Mouse (Mus musculus) embryonic facial prominence, embryonic 14.5 days (tissue): ENCODE results near the gene Gm49361. TPM values are rescaled to one million over a fixed set of nuclear protein-coding genes. Genes with fewer than 3 reads are reported as not detected.
A peak's percentile ranks its signal among the peaks of the same experiment; 100 is the strongest.

Experiments
- ATAC-seq: fragments of 200-750 bp; cut with Nextera tagmentation; 2 replicates; pipeline ENCODE4 v1.8.0; 2017; ENCODE audit warnings: low read depth, moderate number of reproducible peaks, moderate TSS enrichment
- DNase-seq: peaks from one replicate; pipeline ENCODE4 v3.0.0-alpha.2; 2015; ENCODE audit warnings: low spot score
- H3K27ac ChIP-seq: fragments of 300-500 bp; sonication (generic); replicated peaks from 2 replicates; pipeline ENCODE4 v1.5.1; 2014; ENCODE audit warnings: low read depth, mild to moderate bottlenecking, low read length, moderate library complexity
- H3K27me3 ChIP-seq: fragments of 300-500 bp; sonication (generic); replicated peaks from 2 replicates; pipeline ENCODE4 v1.6.1; 2014; ENCODE audit warnings: low read length; ENCODE audit not compliant: control insufficient read depth, insufficient read depth
- H3K36me3 ChIP-seq: fragments of 300-500 bp; sonication (generic); 2 replicates; pipeline ENCODE4 v1.6.1; 2014; ENCODE audit warnings: low read length, mixed read lengths; ENCODE audit not compliant: control insufficient read depth, insufficient read depth
- H3K4me1 ChIP-seq: fragments of 300-500 bp; sonication (generic); 2 replicates; pipeline ENCODE4 v1.6.1; 2014; ENCODE audit warnings: antibody characterized with exemption, low read length; ENCODE audit not compliant: control insufficient read depth, insufficient read depth
- H3K4me2 ChIP-seq: fragments of 300-500 bp; sonication (generic); 2 replicates; pipeline ENCODE4 v1.6.1; 2014; ENCODE audit warnings: low read depth, mild to moderate bottlenecking, low read length, moderate library complexity, mixed read lengths
- H3K4me3 ChIP-seq: fragments of 300-500 bp; sonication (generic); 2 replicates; pipeline ENCODE4 v1.5.1; 2014; ENCODE audit warnings: low read depth, mild to moderate bottlenecking, low read length
- H3K9ac ChIP-seq: fragments of 300-500 bp; sonication (generic); 2 replicates; pipeline ENCODE4 v1.6.1; 2014; ENCODE audit warnings: low read depth, mild to moderate bottlenecking, low read length, moderate library complexity, mixed read lengths
- H3K9me3 ChIP-seq: fragments of 300-500 bp; sonication (generic); 2 replicates; pipeline ENCODE4 v1.6.1; 2016; ENCODE audit warnings: low read length; ENCODE audit not compliant: control insufficient read depth
- WGBS: fragments of 180-500 bp; shearing (Covaris S2); extraction: QIAGEN DNeasy Blood & Tissue Kit; methylation state at CpG from one replicate; pipeline ENCODE4 v1.1.7; 2014; 5-methylcytosine and 5-hydroxymethylcytosine counted together
- polyA plus RNA-seq: library from polyadenylated mRNA; unstranded; fragments of >200 nt; fragmentation: Nextera tagmentation; extraction: Ambion mirVana; gene quantifications from 2 replicates; pipeline ENCODE4 v1.2.1, GENCODE M21; 2014

The Gm49361 gene
- polyA plus RNA-seq, 1 experiment from 2014 or later, result not detected

DNA sequence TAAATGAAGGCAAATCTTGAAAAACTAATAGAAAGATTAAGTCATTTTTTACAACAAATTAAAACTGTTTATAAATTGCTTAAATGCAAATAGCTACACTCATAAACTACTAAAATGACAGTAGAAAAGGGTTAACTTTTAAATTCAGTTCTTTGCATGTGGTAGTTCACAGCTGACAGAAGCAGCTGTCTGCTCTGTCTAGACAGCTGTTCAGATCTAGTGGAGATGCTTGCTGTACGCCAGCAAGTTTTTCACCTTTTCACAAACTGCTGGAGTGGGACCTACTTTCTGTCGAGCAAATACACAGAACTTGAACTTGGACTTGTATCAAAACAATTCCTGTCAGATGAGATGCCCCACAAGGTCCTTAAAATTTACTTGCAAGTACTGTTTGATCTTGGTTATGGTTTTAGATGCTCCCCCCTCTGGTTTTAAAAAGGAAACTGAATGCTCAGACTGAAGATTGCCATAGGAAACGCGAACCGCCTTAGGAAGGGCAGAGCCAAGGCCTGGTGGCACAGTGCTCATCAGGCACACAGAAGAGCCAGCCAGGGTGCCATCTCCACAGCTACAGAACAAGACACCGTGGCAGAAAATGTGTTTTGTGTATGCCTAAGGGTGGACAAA is 129.5 kb downstream of the Gm49361 start:
- H3K4me1 ChIP-seq, result no peaks in the 10 kb centered on the region
- H3K4me3 ChIP-seq, result no peak overlapping the region
- H3K9ac ChIP-seq, result no peak overlapping the region
- ATAC-seq (no peak), DNase-seq (peak; percentile 49)
- no peak overlapping the region for H3K27ac ChIP-seq
- H3K4me2 ChIP-seq, result no peak overlapping the region
- 69% methylated on average over 6 of the region's 6 CpGs for WGBS
- H3K9me3 ChIP-seq, result no peaks in the 10 kb centered on the region
- no peaks in the 10 kb centered on the region for H3K27me3 ChIP-seq
- H3K36me3 ChIP-seq, result no peaks in the 10 kb centered on the region

GRCm38 (mm10) chr14:57615828-57616227 is 130.1 kb downstream of the Gm49361 start:
- no peak overlapping the region for H3K4me3 ChIP-seq
- no peaks in the 10 kb centered on the region for H3K36me3 ChIP-seq
- WGBS, result 90% methylated on average over 6 of the region's 6 CpGs
- H3K9ac ChIP-seq, result no peak overlapping the region
- DNase-seq (no peak), ATAC-seq (no peak)
- no peaks in the 10 kb centered on the region for H3K9me3 ChIP-seq
- no peaks in the 10 kb centered on the region for H3K4me1 ChIP-seq
- no peaks in the 10 kb centered on the region for H3K27me3 ChIP-seq
- H3K27ac ChIP-seq, result no peak overlapping the region
- H3K4me2 ChIP-seq, result no peak overlapping the region

DNA sequence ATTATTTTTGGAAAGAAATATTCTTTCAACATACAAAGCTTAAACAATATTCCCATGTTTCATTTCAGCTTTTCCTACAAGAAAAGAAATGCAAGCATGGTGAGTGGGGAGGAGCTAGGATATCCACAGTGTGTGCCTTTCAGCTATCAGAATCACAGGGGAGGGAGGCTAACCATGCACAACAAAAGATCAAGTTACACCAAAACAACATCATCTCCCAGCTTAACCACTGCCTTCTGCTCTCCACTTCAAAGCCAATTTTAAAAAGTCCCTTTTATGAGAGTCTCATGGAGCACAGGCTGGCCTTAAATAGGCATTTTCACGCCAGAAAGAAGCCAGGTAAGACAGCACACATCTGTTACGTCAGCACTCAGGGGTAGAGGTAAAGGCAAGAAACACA is 134.9 kb downstream of the Gm49361 start:
- no peak overlapping the region for H3K9ac ChIP-seq
- DNase-seq (peak; percentile 43), ATAC-seq (peak; percentile 53; the same call in 1 of the 2 replicates)
- no peak overlapping the region; the same call in 1 of the 2 replicates for H3K27ac ChIP-seq
- H3K4me3 ChIP-seq, result no peak overlapping the region
- no peaks in the 10 kb centered on the region for H3K9me3 ChIP-seq
- 53% methylated on average over 2 of the region's 2 CpGs for WGBS
- peaks cover 13% of the 10 kb centered on the region; the same call in 1 of the 2 replicates for H3K4me1 ChIP-seq
- no peaks in the 10 kb centered on the region for H3K36me3 ChIP-seq
- H3K4me2 ChIP-seq, result no peak overlapping the region
- H3K27me3 ChIP-seq, result no peaks in the 10 kb centered on the region

DNA sequence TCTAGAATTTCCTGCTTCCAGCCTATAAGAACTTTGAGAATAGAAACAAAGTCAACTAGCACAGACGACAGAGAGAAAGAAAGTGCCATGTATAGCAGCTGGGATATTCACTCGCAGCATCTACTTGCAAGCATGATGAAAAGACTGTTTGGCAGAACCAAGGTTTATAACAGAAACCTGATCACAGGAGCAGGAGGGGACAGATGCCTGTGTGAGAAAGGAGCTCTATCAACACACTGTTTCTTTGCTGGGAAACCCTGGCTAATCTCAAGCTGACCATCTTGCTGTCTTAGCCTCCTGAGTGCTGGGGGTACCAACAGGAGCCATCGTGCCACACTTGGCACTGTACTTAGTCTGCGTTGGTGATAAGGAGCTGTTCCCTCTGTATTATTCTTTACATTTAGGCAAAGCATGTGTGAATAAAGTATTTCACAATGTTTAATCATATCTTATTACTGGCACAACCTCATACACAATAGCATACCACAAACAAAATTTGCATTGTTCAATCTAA is 136.0 kb downstream of the Gm49361 start:
- Histone ChIP-seq H3K4me2 (no peak overlapping the region), H3K9ac (no peak overlapping the region), H3K4me3 (no peak overlapping the region), H3K4me1 (peaks cover 13% of the 10 kb centered on the region; the same call in 1 of the 2 replicates), H3K36me3 (0 out of 2 replicates have a peak, but pooled peaks cover 2% of the 10 kb centered on the region), H3K27ac (no peak overlapping the region), H3K9me3 (no peaks in the 10 kb centered on the region), H3K27me3 (no peaks in the 10 kb centered on the region)
- no peak for ATAC-seq
- peak; percentile 13 for DNase-seq
- 69% methylated on average over 4 of the region's 4 CpGs for WGBS

GRCm38 (mm10) chr14:57607500-57607899 is 138.4 kb downstream of the Gm49361 start:
- Histone ChIP-seq H3K36me3 (peaks cover 23% of the 10 kb centered on the region), H3K4me1 (peaks cover 13% of the 10 kb centered on the region; the same call in 1 of the 2 replicates), H3K27me3 (no peaks in the 10 kb centered on the region), H3K9me3 (no peaks in the 10 kb centered on the region), H3K27ac (peak overlapping the region; percentile 35; the same call in 1 of the 2 replicates), H3K4me3 (no peak overlapping the region), H3K4me2 (no peak overlapping the region), H3K9ac (no peak overlapping the region)
- ATAC-seq (peak; percentile 94), DNase-seq (peak; percentile 92)
- 11% methylated on average over 1 of the region's 1 CpGs for WGBS

- 0 out of 2 replicates have a peak, but pooled peaks have one; percentile 14 for ATAC-seq
- peaks cover 13% of the 10 kb centered on the region; the same call in 1 of the 2 replicates for H3K4me1 ChIP-seq
- no peak overlapping the region for H3K4me2 ChIP-seq
- no peaks in the 10 kb centered on the region for H3K27me3 ChIP-seq
- no peaks in the 10 kb centered on the region for H3K9me3 ChIP-seq
- peaks cover 30% of the 10 kb centered on the region for H3K36me3 ChIP-seq
- WGBS, result 51% methylated on average over 8 of the region's 8 CpGs
- DNase-seq, result peak; percentile 79
- H3K9ac ChIP-seq, result no peak overlapping the region
- H3K27ac ChIP-seq, result peak overlapping the region; percentile 35
- no peak overlapping the region for H3K4me3 ChIP-seq
Observed at GRCm38 (mm10) chr14:57606663-57607365, 139.1 kb downstream of the Gm49361 start.

DNA sequence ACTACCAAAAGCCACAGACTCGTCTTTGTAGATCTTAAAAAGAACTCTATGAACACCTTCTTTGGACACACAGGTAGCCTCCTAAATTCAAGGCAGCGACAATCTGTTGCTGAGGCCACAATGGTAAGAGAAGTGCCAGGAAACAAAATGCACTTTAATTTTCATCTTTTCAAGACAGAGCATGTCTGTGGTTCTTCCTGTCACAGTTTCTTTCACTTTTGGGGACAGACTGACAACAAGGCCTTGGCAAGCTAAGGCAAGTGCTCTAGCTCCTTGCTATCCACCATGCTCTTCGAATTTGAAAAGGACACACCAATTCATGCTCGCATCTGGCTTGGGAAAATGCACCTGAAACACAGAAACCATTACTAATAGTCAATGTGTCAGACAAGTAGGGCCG is 152.6 kb downstream of the Gm49361 start:
- Histone ChIP-seq H3K4me3 (no peak overlapping the region), H3K27ac (no peak overlapping the region), H3K27me3 (no peaks in the 10 kb centered on the region), H3K4me2 (no peak overlapping the region), H3K4me1 (no peaks in the 10 kb centered on the region), H3K9ac (no peak overlapping the region), H3K36me3 (peaks cover 62% of the 10 kb centered on the region), H3K9me3 (no peaks in the 10 kb centered on the region)
- DNase-seq (no peak), ATAC-seq (no peak)
- WGBS, result 93% methylated on average over 5 of the region's 5 CpGs
